Mouse (Mus musculus): Measurements from ENCODE around the gene Defa21. TPM values are rescaled to one million over a fixed set of nuclear protein-coding genes. Genes with fewer than 3 reads are reported as not detected.
"Not testable (repeated sequence)": the region's sequence is repeated elsewhere in the genome, so short reads cannot be mapped to it uniquely, and the experiment has no call there.

Defa21 gene
- total RNA-seq (2021) = not detected

DNA sequence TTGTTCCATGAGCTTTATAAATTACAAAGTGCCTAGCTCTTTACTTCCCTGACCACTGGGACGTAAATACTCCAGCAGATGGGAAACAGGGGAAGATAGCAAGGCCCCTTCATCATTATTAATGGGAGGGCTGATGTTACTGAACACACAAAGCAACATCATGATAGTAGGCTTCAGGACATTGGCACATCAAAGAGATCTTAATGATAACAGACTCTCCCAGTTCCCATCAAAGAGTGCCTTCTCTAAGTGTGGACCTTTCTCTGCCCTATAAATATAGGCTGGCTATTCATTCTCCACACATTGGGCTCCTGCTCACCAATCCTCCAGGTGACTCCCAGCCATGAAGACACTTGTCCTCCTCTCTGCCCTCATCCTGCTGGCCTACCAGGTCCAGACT lies at the start of gene Defa21:
Gene Defa21, plus strand, starts transcription at position 301 of the 400 bp plus-strand sequence.
- intact Hi-C loops (cut with DNase I); DNase-seq: not testable (repeated sequence)

DNA sequence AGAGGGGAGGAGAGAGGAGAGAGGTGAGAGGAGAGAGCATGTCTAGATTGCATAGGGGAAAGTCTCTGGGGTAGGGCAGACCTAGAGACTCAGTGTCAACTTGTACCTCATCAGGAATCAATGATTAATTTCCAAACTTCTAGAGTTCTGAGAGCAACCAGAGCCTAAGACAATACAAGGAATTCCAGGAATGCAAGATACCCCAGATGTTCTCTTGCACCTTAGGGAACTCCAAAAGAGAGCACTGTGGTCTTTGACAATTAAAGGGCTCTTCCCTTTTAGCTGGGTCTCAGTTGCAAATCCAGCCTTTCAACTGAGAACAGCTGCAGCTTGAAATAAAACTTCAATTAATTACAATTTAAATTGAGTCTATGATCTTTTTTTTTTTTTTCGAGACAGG lies 45.5 kb upstream of the Defa21 start:
- no peak for DNase-seq
- intact Hi-C loops (cut with DNase I) = no loop called here

GRCm38 (mm10) chr8:20994042-20994441 lies 31.3 kb upstream of the Defa21 start:
- intact Hi-C loops (cut with DNase I); DNase-seq: not testable (repeated sequence)

GRCm38 (mm10) chr8:20996776-20997175 lies 28.6 kb upstream of the Defa21 start:
- no peak for DNase-seq
- intact Hi-C loops (cut with DNase I) = loop anchor here (1.0 to 2.0 kb wide), 2 partner anchors 9 to 14 kb away; no protein-coding TSS in a partner anchor

GRCm38 (mm10) chr8:20997291-20997690 lies 28.1 kb upstream of the Defa21 start:
- DNase-seq = no peak
- intact Hi-C loops (cut with DNase I) = loop anchor here (2.0 kb wide), 1 partner anchor 14 kb away; no protein-coding TSS in a partner anchor

DNA sequence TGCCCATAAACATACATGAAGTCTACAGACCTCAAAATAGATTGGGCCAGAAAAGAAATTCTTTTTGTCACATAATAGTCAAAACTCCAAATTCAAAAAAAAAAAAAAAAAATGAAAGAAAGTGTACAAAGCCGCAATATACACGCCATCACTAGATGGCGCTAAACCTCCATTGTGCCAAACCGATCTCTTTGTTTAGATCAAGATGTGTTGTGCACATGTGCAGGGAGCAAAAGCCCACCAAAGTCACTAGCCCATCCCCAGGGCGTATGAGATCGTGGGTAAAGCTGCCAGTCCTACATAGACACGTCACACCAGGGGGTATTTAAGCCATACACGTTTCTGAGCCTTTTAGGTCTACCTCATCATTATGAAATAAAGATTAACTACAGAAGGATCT lies 24.2 kb upstream of the Defa21 start:
- intact Hi-C loops (cut with DNase I) = no loop called here
- DNase-seq = peak in 1 of 2 experiments; percentile 24

- DNase-seq = no peak
- intact Hi-C loops (cut with DNase I) = no loop called here
Measured at GRCm38 (mm10) chr8:21006801-21007200, 18.5 kb upstream of the Defa21 start.

DNA sequence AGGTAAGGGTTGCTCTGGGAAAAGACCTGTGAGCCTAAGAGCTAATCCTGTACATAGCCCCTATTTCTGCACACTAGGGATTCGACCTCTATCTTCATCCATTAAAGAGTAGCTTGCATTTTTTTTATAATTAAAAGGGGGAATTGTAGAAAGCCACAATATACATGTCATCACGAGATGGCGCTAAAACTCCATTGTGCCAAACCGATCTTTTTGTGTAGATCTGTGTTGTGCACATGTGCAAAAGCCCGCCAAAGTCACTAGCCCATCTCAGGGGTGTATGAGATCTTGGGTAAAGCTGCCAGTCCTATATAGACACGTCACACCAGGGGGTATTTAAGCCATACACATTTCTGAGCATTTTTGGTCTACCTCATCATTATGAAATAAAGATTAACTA lies 16.8 kb upstream of the Defa21 start:
- peak in 1 of 2 experiments; percentile 21 for DNase-seq
- intact Hi-C loops (cut with DNase I) = not testable (repeated sequence)

DNA sequence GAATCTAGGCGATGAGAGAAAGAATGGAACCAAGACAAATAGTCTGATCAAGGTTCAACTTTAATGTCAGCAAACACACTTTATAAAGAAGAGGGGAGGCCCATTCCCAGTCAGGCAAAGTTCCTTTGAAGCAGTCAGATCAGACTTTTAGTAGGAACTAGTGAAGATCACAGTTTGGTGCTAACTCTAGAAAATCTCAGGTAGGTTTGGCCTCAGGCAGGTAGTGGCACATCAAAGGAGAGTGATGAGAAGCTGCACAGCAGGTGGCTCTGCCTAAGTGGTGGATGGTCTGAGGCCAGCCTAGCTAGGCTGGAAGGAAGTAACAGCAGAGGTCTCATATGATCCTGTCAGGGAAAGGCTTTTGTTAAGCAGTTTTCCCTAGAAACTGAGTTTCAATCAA lies 14.8 kb upstream of the Defa21 start:
- intact Hi-C loops (cut with DNase I) = loop anchor here (2.0 to 5.0 kb wide), 2 partner anchors 14 to 58 kb away; no protein-coding TSS in a partner anchor

DNA sequence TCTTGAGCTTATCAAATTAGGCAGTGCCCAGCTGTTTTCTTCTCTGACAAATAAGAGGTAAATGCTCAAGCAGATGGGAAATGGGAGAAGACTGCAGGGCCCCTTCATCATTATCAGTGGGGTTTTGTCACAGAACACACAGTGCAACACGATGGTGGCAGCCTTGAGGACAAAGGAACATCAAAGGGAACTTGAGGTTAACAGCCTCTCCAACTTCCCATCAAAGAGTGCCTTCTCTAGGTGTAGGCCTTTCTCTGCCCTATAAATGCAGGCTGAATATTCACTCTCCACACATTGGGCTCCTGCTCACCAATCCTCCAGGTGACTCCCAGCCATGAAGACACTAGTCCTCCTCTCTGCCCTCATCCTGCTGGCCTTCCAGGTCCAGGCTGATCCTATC lies 29.4 kb downstream of the Defa21 start, which contains the start of gene Defa23:
Gene Defa23, plus strand, starts transcription at position 301 of the 400 bp plus-strand sequence.
- intact Hi-C loops (cut with DNase I); DNase-seq: not testable (repeated sequence)

More for the DNA sequence above, 14.8 kb upstream of the Defa21 start:
- DNase-seq = not testable (repeated sequence)

- DNase-seq; intact Hi-C loops (cut with DNase I): not testable (repeated sequence)
Measured at GRCm38 (mm10) chr8:21064738-21065137, 39.4 kb downstream of the Defa21 start, which contains the start of gene Defa35. Gene Defa35 (plus strand): TSS chr8:21065038.

Other genes starting within 250 kb of the Defa21 start
- gene Defb33, start 132.9 kb upstream of the Defa21 start, total RNA-seq (2021) = not detected
- gene Gm15056, start 122.9 kb upstream of the Defa21 start, total RNA-seq (2021) = not detected
- not detected for gene Gm6040, start 103.5 kb upstream of the Defa21 start, total RNA-seq (2021)
- gene AY761185, start 80.8 kb upstream of the Defa21 start, total RNA-seq (2021) = not detected
- gene Defa23, start 29.5 kb downstream of the Defa21 start, total RNA-seq (2021) = not detected
- not detected for gene Defa35, start 39.5 kb downstream of the Defa21 start, total RNA-seq (2021)
- gene Defa25, start 58.9 kb downstream of the Defa21 start, total RNA-seq (2021) = not detected
- not detected for gene Gm14851, start 70.5 kb downstream of the Defa21 start, total RNA-seq (2021)
- gene Defa30, start 109.1 kb downstream of the Defa21 start, total RNA-seq (2021) = not detected
- gene Defa22, start 136.7 kb downstream of the Defa21 start, total RNA-seq (2021) = not detected
- gene Defa31, start 166.1 kb downstream of the Defa21 start, total RNA-seq (2021) = not detected
- gene Gm15293, start 176.0 kb downstream of the Defa21 start, total RNA-seq (2021) = not detected
- gene Gm15292, start 224.2 kb downstream of the Defa21 start, total RNA-seq (2021) = not detected

Measured in heart, postnatal 10 days (tissue).